Mouse (Mus musculus): ENCODE data around the gene Timp1. TPM values are rescaled to one million over a fixed set of nuclear protein-coding genes. Genes with fewer than 3 reads are reported as not detected.
A peak's percentile ranks its signal among the peaks of the same experiment; 100 is the strongest.

Timp1 gene
- polyA plus RNA-seq, 1 experiment from 2014 or later: 18.8 TPM

GRCm38 (mm10) chrX:20872928-20873500, 3.0 kb downstream of the Timp1 start:
- no peak overlapping the region for H3K4me2 ChIP-seq (replicated peaks; ENCODE audit: low read depth)
- no peaks in the 10 kb centered on the region for H3K27me3 ChIP-seq (ENCODE audit: control insufficient read depth, insufficient read depth, low read length)
- no peak for ATAC-seq (ENCODE audit: low FRiP score, low TSS enrichment)
- TF ChIP-seq EP300 (optimal IDR thresholded peaks at IDR 0.05) (no peak), CTCF (IDR thresholded peaks at IDR 0.05; ENCODE audit: low read depth) (no peak)
- no peak overlapping the region for H3K4me3 ChIP-seq (ENCODE audit: low read depth, low read length)
- no peaks in the 10 kb centered on the region for H3K4me1 ChIP-seq (replicated peaks; ENCODE audit: control insufficient read depth, insufficient read depth)
- no peak for DNase-seq (ENCODE audit: low spot score)
- H3K9ac ChIP-seq (ENCODE audit: low read length): no peak overlapping the region
- H3K9me3 ChIP-seq (ENCODE audit: control insufficient read depth, low read length): no peaks in the 10 kb centered on the region
- H3K27ac ChIP-seq (replicated peaks): no peak overlapping the region
- no peaks in the 10 kb centered on the region for H3K36me3 ChIP-seq (ENCODE audit: control insufficient read depth, insufficient read depth, low read length)
- 34% methylated on average over 11 of the region's 11 CpGs for WGBS

GRCm38 (mm10) chrX:20875241-20875640, 5.3 kb downstream of the Timp1 start:
- WGBS: 47% methylated on average over 3 of the region's 3 CpGs
- Histone ChIP-seq H3K4me3 (ENCODE audit: low read depth, low read length) (no peak overlapping the region), H3K27ac (replicated peaks) (no peak overlapping the region), H3K36me3 (ENCODE audit: control insufficient read depth, insufficient read depth, low read length) (no peaks in the 10 kb centered on the region), H3K27me3 (ENCODE audit: control insufficient read depth, insufficient read depth, low read length) (no peaks in the 10 kb centered on the region), H3K4me2 (replicated peaks; ENCODE audit: low read depth) (no peak overlapping the region), H3K9me3 (ENCODE audit: control insufficient read depth, low read length) (no peaks in the 10 kb centered on the region), H3K4me1 (replicated peaks; ENCODE audit: control insufficient read depth, insufficient read depth) (no peaks in the 10 kb centered on the region), H3K9ac (ENCODE audit: low read length) (no peak overlapping the region)
- DNase-seq (ENCODE audit: low spot score) (no peak), ATAC-seq (ENCODE audit: low FRiP score, low TSS enrichment) (no peak)
- TF ChIP-seq EP300 (optimal IDR thresholded peaks at IDR 0.05) (no peak), CTCF (IDR thresholded peaks at IDR 0.05; ENCODE audit: low read depth) (no peak)

- TF ChIP-seq EP300 (optimal IDR thresholded peaks at IDR 0.05) (no peak), CTCF (IDR thresholded peaks at IDR 0.05; ENCODE audit: low read depth) (no peak)
- Histone ChIP-seq H3K9ac (ENCODE audit: low read length) (no peak overlapping the region), H3K36me3 (ENCODE audit: control insufficient read depth, insufficient read depth, low read length) (no peaks in the 10 kb centered on the region), H3K4me3 (ENCODE audit: low read depth, low read length) (no peak overlapping the region), H3K27ac (replicated peaks) (no peak overlapping the region), H3K4me1 (replicated peaks; ENCODE audit: control insufficient read depth, insufficient read depth) (no peaks in the 10 kb centered on the region), H3K4me2 (replicated peaks; ENCODE audit: low read depth) (no peak overlapping the region), H3K27me3 (ENCODE audit: control insufficient read depth, insufficient read depth, low read length) (no peaks in the 10 kb centered on the region), H3K9me3 (ENCODE audit: control insufficient read depth, low read length) (no peaks in the 10 kb centered on the region)
- ATAC-seq (ENCODE audit: low FRiP score, low TSS enrichment) (no peak), DNase-seq (ENCODE audit: low spot score) (no peak)
- WGBS: 30% methylated on average over 3 of the region's 3 CpGs
These were observed 40.1 kb downstream of the Timp1 start for GRCm38 (mm10) chrX:20910074-20910473.

GRCm38 (mm10) chrX:20913726-20914125, 43.8 kb downstream of the Timp1 start:
- Histone ChIP-seq H3K27ac (replicated peaks) (no peak overlapping the region), H3K4me2 (replicated peaks; ENCODE audit: low read depth) (no peak overlapping the region), H3K27me3 (ENCODE audit: control insufficient read depth, insufficient read depth, low read length) (no peaks in the 10 kb centered on the region), H3K4me3 (ENCODE audit: low read depth, low read length) (no peak overlapping the region), H3K4me1 (replicated peaks; ENCODE audit: control insufficient read depth, insufficient read depth) (no peaks in the 10 kb centered on the region), H3K9ac (ENCODE audit: low read length) (no peak overlapping the region), H3K36me3 (ENCODE audit: control insufficient read depth, insufficient read depth, low read length) (no peaks in the 10 kb centered on the region), H3K9me3 (ENCODE audit: control insufficient read depth, low read length) (no peaks in the 10 kb centered on the region)
- ATAC-seq (ENCODE audit: low FRiP score, low TSS enrichment) (no peak), DNase-seq (ENCODE audit: low spot score) (no peak)
- TF ChIP-seq EP300 (optimal IDR thresholded peaks at IDR 0.05) (no peak), CTCF (IDR thresholded peaks at IDR 0.05; ENCODE audit: low read depth) (no peak)
- WGBS: 78% methylated on average over 6 of the region's 6 CpGs

- no peak overlapping the region for H3K9ac ChIP-seq (ENCODE audit: low read length)
These were observed 45.1 kb downstream of the Timp1 start for GRCm38 (mm10) chrX:20915075-20915474.

GRCm38 (mm10) chrX:20920249-20920843, 50.4 kb downstream of the Timp1 start:
- TF ChIP-seq CTCF (IDR thresholded peaks at IDR 0.05; ENCODE audit: low read depth) (no peak), EP300 (optimal IDR thresholded peaks at IDR 0.05) (no peak)
- peak overlapping the region; percentile 63 for H3K4me2 ChIP-seq (replicated peaks; ENCODE audit: low read depth)
- DNase-seq (ENCODE audit: low spot score) (peak; percentile 14), ATAC-seq (ENCODE audit: low FRiP score, low TSS enrichment) (peak; percentile 69)
- peak overlapping the region; percentile 38 for H3K4me3 ChIP-seq (ENCODE audit: low read depth, low read length)
- H3K4me1 ChIP-seq (replicated peaks; ENCODE audit: control insufficient read depth, insufficient read depth): no peaks in the 10 kb centered on the region
- 21% methylated on average over 35 of the region's 49 CpGs for WGBS
- H3K27ac ChIP-seq (replicated peaks): no peak overlapping the region
- H3K27me3 ChIP-seq (ENCODE audit: control insufficient read depth, insufficient read depth, low read length): no peaks in the 10 kb centered on the region
- no peaks in the 10 kb centered on the region for H3K36me3 ChIP-seq (ENCODE audit: control insufficient read depth, insufficient read depth, low read length)
- no peak overlapping the region for H3K9ac ChIP-seq (ENCODE audit: low read length)
- H3K9me3 ChIP-seq (ENCODE audit: control insufficient read depth, low read length): no peaks in the 10 kb centered on the region

More at GRCm38 (mm10) chrX:20915075-20915474, 45.1 kb downstream of the Timp1 start:
- H3K4me1 ChIP-seq (replicated peaks; ENCODE audit: control insufficient read depth, insufficient read depth): no peaks in the 10 kb centered on the region
- TF ChIP-seq CTCF (IDR thresholded peaks at IDR 0.05; ENCODE audit: low read depth) (no peak), EP300 (optimal IDR thresholded peaks at IDR 0.05) (no peak)
- ATAC-seq (ENCODE audit: low FRiP score, low TSS enrichment): no peak
- H3K9me3 ChIP-seq (ENCODE audit: control insufficient read depth, low read length): no peaks in the 10 kb centered on the region
- no peak overlapping the region for H3K27ac ChIP-seq (replicated peaks)
- no peaks in the 10 kb centered on the region for H3K27me3 ChIP-seq (ENCODE audit: control insufficient read depth, insufficient read depth, low read length)
- no peak overlapping the region for H3K4me3 ChIP-seq (ENCODE audit: low read depth, low read length)
- no peak overlapping the region for H3K4me2 ChIP-seq (replicated peaks; ENCODE audit: low read depth)
- no peak for DNase-seq (ENCODE audit: low spot score)
- H3K36me3 ChIP-seq (ENCODE audit: control insufficient read depth, insufficient read depth, low read length): no peaks in the 10 kb centered on the region

Data from stomach, postnatal 0 days (tissue).